Mouse (Mus musculus): Measurements from ENCODE around the gene H2-Aa.
A peak's percentile ranks its signal among the peaks of the same experiment; 100 is the strongest.

H2-Aa gene

GRCm38 (mm10) chr17:34263811-34264371 lies 23.7 kb downstream of the H2-Aa start:
- no peak for DNase-seq (ENCODE audit: low spot score in 2 of 2)

GRCm38 (mm10) chr17:34263068-34263467 lies 24.6 kb downstream of the H2-Aa start:
- DNase-seq (ENCODE audit: low spot score in 2 of 2): peak; percentile 43 to 70

- peak in 1 of 2 experiments; percentile 75 for DNase-seq (ENCODE audit: low spot score in 2 of 2)
These were observed 26.1 kb downstream of the H2-Aa start for GRCm38 (mm10) chr17:34261502-34261901.

GRCm38 (mm10) chr17:34260551-34260950 lies 27.1 kb downstream of the H2-Aa start:
- no peak for DNase-seq (ENCODE audit: low spot score in 2 of 2)

GRCm38 (mm10) chr17:34257594-34258375 lies 29.8 kb downstream of the H2-Aa start, which contains the start of gene H2-Ab1:
H2-Ab1 (plus strand) TSS chr17:34257689.
- DNase-seq (ENCODE audit: low spot score in 2 of 2): peak; percentile 67 to 77

- DNase-seq (ENCODE audit: low spot score in 2 of 2): no peak
These were observed 31.1 kb downstream of the H2-Aa start for GRCm38 (mm10) chr17:34256501-34256900.

- no peak for DNase-seq (ENCODE audit: low spot score in 2 of 2)
These were observed 36.0 kb downstream of the H2-Aa start for GRCm38 (mm10) chr17:34251666-34252065.

- peak in 1 of 2 experiments; percentile 32 for DNase-seq (ENCODE audit: low spot score in 2 of 2)
These were observed 37.7 kb downstream of the H2-Aa start for GRCm38 (mm10) chr17:34249878-34250277.

- no peak for DNase-seq (ENCODE audit: low spot score in 2 of 2)
These were observed 38.3 kb downstream of the H2-Aa start for GRCm38 (mm10) chr17:34249361-34249760.

- no peak for DNase-seq (ENCODE audit: low spot score in 2 of 2)
These were observed 38.9 kb downstream of the H2-Aa start for GRCm38 (mm10) chr17:34248764-34249163.

- no peak for DNase-seq (ENCODE audit: low spot score in 2 of 2)
These were observed 40.6 kb downstream of the H2-Aa start for GRCm38 (mm10) chr17:34247047-34247446.

- no peak for DNase-seq (ENCODE audit: low spot score in 2 of 2)
These were observed 43.0 kb downstream of the H2-Aa start for GRCm38 (mm10) chr17:34244656-34245055.

GRCm38 (mm10) chr17:34240916-34241315 lies 46.7 kb downstream of the H2-Aa start:
- peak in 1 of 2 experiments; percentile 13 for DNase-seq (ENCODE audit: low spot score in 2 of 2)

GRCm38 (mm10) chr17:34240366-34240765 lies 47.3 kb downstream of the H2-Aa start:
- no peak for DNase-seq (ENCODE audit: low spot score in 2 of 2)

GRCm38 (mm10) chr17:34239601-34240041 lies 48.0 kb downstream of the H2-Aa start:
- DNase-seq (ENCODE audit: low spot score in 2 of 2): no peak

- DNase-seq (ENCODE audit: low spot score in 2 of 2): peak in 1 of 2 experiments; percentile 11
These were observed 48.9 kb downstream of the H2-Aa start, which contains the start of gene H2-Ob for GRCm38 (mm10) chr17:34238706-34239105. H2-Ob (plus strand) TSS chr17:34238903.

- no peak for DNase-seq (ENCODE audit: low spot score in 2 of 2)
These were observed 49.9 kb downstream of the H2-Aa start for GRCm38 (mm10) chr17:34237741-34238140.

GRCm38 (mm10) chr17:34236691-34237090 lies 50.9 kb downstream of the H2-Aa start:
- DNase-seq (ENCODE audit: low spot score in 2 of 2): no peak

GRCm38 (mm10) chr17:34234926-34235325 lies 52.7 kb downstream of the H2-Aa start:
- DNase-seq (ENCODE audit: low spot score in 2 of 2): peak; percentile 38 to 62

All from cerebellum, postnatal 4 days (tissue).